Mouse (Mus musculus): ENCODE data around the gene Smok3c.

DNA sequence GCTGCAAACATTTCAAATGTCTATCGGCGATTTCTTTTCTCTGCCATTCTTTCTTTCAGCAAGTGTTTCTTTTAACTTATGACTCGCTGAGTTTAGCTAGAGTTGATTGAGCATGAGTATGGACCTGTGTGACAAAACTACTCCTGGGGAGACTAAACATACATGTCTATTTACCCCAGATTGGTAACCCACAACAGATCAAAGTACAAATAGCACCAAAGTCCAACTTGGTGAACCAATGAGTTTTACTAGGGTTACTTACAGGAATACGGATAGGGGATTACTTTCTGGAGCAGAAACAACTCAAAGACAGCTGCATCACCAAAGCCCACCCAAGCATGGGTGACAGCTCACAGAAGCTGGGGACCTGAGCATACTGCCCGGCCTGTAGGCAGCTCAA is 43.6 kb upstream of the Smok3c start:
- no peak for TF ChIP-seq POLR2A (IDR thresholded peaks at IDR 0.05; ENCODE audit: low read depth, low read length)
- no peak for TF ChIP-seq SMC3 (IDR thresholded peaks at IDR 0.05; ENCODE audit: low read depth, low read length)
- no peak for TF ChIP-seq E2F4 (IDR thresholded peaks at IDR 0.05; ENCODE audit: insufficient replicate concordance, low read depth, low read length)
- no peak for TF ChIP-seq MAX (IDR thresholded peaks at IDR 0.05; ENCODE audit: low read length)
- no peak for TF ChIP-seq EP300 (IDR thresholded peaks at IDR 0.05; ENCODE audit: low read length)
- no peak for TF ChIP-seq USF1 (IDR thresholded peaks at IDR 0.05; ENCODE audit: low read depth, low read length)
- no peak for TF ChIP-seq TCF12 (IDR thresholded peaks at IDR 0.05; ENCODE audit: low read depth, low read length)
- TF ChIP-seq ELF1 (IDR thresholded peaks at IDR 0.05; ENCODE audit: low read depth, low read length), result no peak
